Mouse (Mus musculus) liver, postnatal 0 days (tissue): ENCODE measurements at regions not wholly inside any gene's neighbourhood (a gene's known extent, or its start where the extent isn't known, plus 50 kb on each side); places are given as distances from the start of the nearest gene placed in this dataset.

ENCODE experiments used
- ATAC-seq: fragments of 200-750 bp; cut with Nextera tagmentation; 2 replicates; pipeline ENCODE4 v1.8.0; 2017; ENCODE audit warnings: mild to moderate bottlenecking, moderate library complexity
- DNase-seq: peaks from one replicate; pipeline ENCODE4 v3.0.0-alpha.2; 2016
- H3K27ac ChIP-seq: fragments of 300-500 bp; sonication (generic); 2 replicates; pipeline ENCODE4 v1.5.1; 2014; ENCODE audit warnings: antibody characterized with exemption, moderate library complexity, mild to moderate bottlenecking, low read depth
- H3K27me3 ChIP-seq: fragments of 300-500 bp; sonication (generic); 2 replicates; pipeline ENCODE4 v1.6.1; 2014; ENCODE audit warnings: low read length, control low read depth, mixed read lengths; ENCODE audit not compliant: insufficient read depth
- H3K36me3 ChIP-seq: fragments of 300-500 bp; sonication (generic); replicated peaks from 2 replicates; pipeline ENCODE4 v1.6.1; 2014; ENCODE audit warnings: mild to moderate bottlenecking, control low read depth, low read length, moderate library complexity, mixed read lengths; ENCODE audit not compliant: insufficient read depth
- H3K4me1 ChIP-seq: fragments of 300-500 bp; sonication (generic); 2 replicates; pipeline ENCODE4 v1.6.1; 2014; ENCODE audit warnings: antibody characterized with exemption, mild to moderate bottlenecking, control low read depth; ENCODE audit not compliant: insufficient read depth
- H3K4me2 ChIP-seq: fragments of 300-500 bp; sonication (generic); 2 replicates; pipeline ENCODE4 v1.6.1; 2014; ENCODE audit warnings: low read depth, mild to moderate bottlenecking, low read length, moderate library complexity, mixed read lengths
- H3K4me3 ChIP-seq: fragments of 300-500 bp; sonication (generic); 2 replicates; pipeline ENCODE4 v1.5.1; 2014; ENCODE audit warnings: low read depth, low read length
- H3K9ac ChIP-seq: fragments of 300-500 bp; sonication (generic); replicated peaks from 2 replicates; pipeline ENCODE4 v1.6.1; 2014; ENCODE audit warnings: mild to moderate bottlenecking, moderate library complexity
- H3K9me3 ChIP-seq: fragments of 300-500 bp; sonication (generic); 2 replicates; pipeline ENCODE4 v1.6.1; 2016; ENCODE audit warnings: mild to moderate bottlenecking, control low read depth, low read length, mixed read lengths
- CTCF ChIP-seq: sonication (generic); IDR thresholded peaks from 2 replicates; pipeline ENCODE4 v1.5.1; 2016; ENCODE audit warnings: antibody characterized with exemption, low read depth
- EP300 ChIP-seq: IDR thresholded peaks from 2 replicates; pipeline ENCODE4 v1.6.1; 2016; ENCODE audit warnings: antibody characterized with exemption, low read depth, mild to moderate bottlenecking
- WGBS: fragments of 180-500 bp; shearing (Covaris S2); extraction: QIAGEN DNeasy Blood & Tissue Kit; methylation state at CpG from one replicate; pipeline ENCODE4 v1.1.7; 2014; ENCODE audit not compliant: insufficient replicate concordance; 5-methylcytosine and 5-hydroxymethylcytosine counted together

DNA sequence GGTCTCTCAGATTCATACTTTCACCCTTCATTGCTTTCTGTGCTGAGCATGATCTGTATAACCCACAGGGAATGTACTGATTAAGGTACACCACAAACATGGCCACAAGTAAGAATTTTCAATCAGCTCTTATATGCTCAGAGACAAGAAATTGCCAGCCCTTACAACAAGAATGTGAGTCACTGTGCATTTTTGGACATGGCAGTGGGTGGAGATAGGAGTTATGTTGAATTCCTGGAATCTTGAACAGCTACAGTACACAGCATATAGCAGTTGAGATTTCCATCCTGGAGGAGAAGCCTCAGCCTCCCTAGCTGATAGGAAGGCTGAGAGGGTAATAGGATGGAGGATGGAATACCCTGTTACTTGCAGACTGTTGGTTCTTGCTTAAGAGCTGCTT, 173.8 kb upstream of the Nudt11 start:
- Histone ChIP-seq H3K9ac (no peak overlapping the region), H3K36me3 (no peaks in the 10 kb centered on the region), H3K4me3 (no peak overlapping the region), H3K4me2 (no peak overlapping the region), H3K27me3 (no peaks in the 10 kb centered on the region), H3K27ac (no peak overlapping the region), H3K4me1 (no peaks in the 10 kb centered on the region), H3K9me3 (no peaks in the 10 kb centered on the region)
- no peak for DNase-seq
- ATAC-seq = no peak
- no peak for TF ChIP-seq CTCF
- no peak for TF ChIP-seq EP300

DNA sequence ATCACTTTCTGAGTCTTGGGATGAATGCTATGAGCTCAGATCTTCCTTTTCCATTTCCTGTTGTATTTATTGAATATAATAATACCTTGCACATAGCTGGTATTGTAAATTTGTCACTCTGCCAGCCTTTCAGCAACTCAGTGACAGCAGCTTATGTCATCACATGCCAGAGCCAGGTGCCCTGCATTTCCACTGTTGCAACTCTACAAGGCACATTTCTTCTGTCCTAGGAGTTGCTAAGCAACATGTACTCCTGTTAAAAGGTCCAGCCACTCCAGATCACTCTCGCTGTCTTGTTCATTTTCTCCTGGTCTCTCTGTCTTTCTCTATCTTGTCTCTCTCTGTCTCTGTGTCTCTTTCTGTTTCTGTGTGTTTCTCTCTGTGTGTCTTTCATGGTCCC, 130.1 kb upstream of the Nudt11 start:
- Histone ChIP-seq H3K9me3 (no peaks in the 10 kb centered on the region), H3K4me1 (no peaks in the 10 kb centered on the region), H3K27me3 (no peaks in the 10 kb centered on the region), H3K4me3 (no peak overlapping the region), H3K4me2 (no peak overlapping the region), H3K36me3 (no peaks in the 10 kb centered on the region), H3K9ac (no peak overlapping the region), H3K27ac (no peak overlapping the region)
- DNase-seq = no peak
- TF ChIP-seq CTCF = no peak
- no peak for TF ChIP-seq EP300
- 50% methylated on average over 1 of the region's 1 CpGs for WGBS
- no peak for ATAC-seq

DNA sequence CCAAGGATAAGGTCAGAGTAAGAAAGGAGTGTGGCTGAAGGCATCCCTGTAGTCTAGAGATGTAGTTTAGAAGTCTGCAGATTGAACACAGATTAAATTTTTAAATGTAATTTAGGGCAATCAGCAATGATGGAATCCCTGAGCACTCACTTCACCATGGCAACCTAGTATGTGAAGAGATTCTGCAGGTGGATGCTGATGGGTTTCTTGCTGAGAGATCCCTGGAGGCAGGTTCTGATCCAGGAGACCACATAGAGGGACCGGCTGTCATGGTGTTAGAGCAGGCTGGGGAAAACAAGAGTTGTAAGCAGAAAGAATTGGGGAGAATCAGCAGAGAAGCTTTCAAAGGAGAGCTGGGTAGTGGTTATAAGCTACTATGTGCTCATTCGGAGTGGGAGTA, 113.7 kb upstream of the Nudt11 start:
- H3K27ac ChIP-seq = no peak overlapping the region
- H3K27me3 ChIP-seq = no peaks in the 10 kb centered on the region
- no peaks in the 10 kb centered on the region for H3K36me3 ChIP-seq
- H3K4me2 ChIP-seq = no peak overlapping the region
- DNase-seq = no peak
- no peak overlapping the region for H3K9ac ChIP-seq
- TF ChIP-seq EP300 (no peak), CTCF (no peak)
- ATAC-seq = no peak
- H3K4me1 ChIP-seq = no peaks in the 10 kb centered on the region
- no peaks in the 10 kb centered on the region for H3K9me3 ChIP-seq
- 72% methylated on average over 2 of the region's 2 CpGs for WGBS
- no peak overlapping the region for H3K4me3 ChIP-seq

DNA sequence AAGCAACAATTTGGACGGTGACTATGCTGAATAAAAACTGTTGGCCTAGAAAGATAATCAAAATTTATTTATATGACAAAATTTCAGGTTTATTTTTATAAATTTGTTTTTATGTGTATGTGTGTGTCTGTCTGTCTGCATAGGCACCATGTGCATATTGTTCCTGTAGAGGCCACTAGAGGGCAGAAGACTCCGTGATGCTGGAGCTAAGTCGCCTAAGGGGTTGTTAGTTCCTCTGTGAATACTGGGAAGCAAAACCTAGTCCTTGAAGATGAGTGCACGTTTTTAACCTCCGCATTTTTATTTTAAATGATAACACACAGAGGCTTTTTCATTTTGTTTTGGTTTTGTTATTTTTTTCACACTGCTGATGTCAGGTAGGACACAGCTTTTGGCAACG, 105.3 kb upstream of the Nudt11 start:
- Histone ChIP-seq H3K27me3 (no peaks in the 10 kb centered on the region), H3K9ac (no peak overlapping the region), H3K9me3 (no peaks in the 10 kb centered on the region), H3K36me3 (no peaks in the 10 kb centered on the region), H3K4me3 (no peak overlapping the region), H3K4me2 (no peak overlapping the region), H3K4me1 (no peaks in the 10 kb centered on the region), H3K27ac (no peak overlapping the region)
- DNase-seq = no peak
- TF ChIP-seq EP300 = no peak
- TF ChIP-seq CTCF = 0 out of 2 replicates have a peak, but pooled peaks have one; percentile 10
- 62% methylated on average over 6 of the region's 6 CpGs for WGBS
- ATAC-seq = no peak
